Mouse (Mus musculus) frontal cortex, postnatal 10 days (tissue): ENCODE data around the gene Gdpd5.

ENCODE experiments used
- DNase-seq, 2 experiments: peaks; one replicate each; pipeline ENCODE4 v3.0.0; 2022; ENCODE audit warnings: low spot score in 2 of 2, mixed read lengths in 1 of 2

Gene Gdpd5

DNA sequence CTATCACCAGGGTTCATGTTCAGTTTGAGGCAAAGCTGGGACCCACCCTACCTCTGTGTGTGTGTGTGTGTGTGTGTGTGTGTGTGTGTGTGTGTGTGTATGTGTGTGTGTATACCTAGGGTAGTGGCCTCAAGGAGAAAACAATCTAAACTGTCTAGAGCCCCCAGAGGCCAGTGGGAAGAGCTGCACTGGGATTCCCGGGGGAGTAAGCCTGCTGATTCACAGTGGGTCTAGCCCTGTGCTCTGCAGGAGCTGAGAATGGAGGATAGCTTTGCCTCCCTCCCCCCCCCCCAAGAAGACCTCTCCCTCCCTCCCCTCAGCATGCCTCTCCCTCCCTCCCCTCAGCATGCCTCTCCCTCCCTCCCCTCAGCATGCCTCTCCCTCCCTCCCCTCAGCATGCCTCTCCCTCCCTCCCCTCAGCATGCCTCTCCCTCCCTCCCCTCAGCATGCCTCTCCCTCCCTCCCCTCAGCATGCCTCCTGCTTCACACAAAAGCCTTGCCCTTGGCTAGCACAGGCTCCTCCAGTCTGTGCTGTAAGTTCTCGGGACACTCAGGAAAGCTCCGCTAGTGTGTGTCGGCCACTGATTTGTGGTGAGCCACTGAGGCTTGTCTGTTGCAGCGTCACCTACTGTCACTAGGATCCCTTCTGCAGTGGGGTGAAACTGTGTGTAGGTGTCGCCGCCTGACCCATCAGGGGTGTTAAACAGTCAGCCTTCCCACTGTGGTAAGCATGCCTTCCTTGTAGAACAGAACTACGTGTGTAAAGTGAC, 24.4 kb downstream of the Gdpd5 start:
- DNase-seq: no peak

DNA sequence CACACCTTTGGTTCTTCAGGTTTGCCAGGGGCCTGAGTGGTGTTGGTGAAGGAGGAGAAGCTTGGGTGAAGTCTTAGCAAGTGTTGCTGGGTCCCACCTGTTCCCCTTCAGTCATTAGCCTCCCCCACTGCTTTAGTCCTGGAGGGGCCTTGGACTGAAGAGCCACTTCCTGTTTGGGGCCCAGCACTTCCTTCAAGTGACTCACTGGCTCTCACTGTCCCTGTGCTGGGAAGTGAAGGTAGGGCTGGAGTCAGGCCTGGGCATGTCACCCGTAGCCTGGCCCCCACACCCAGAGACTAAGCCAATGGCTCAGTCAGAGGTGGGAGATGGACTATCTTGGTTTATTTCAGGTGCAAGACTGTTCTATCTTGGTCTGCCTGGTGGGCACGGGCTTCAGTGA, 26.4 kb downstream of the Gdpd5 start:
- DNase-seq: no peak

DNA sequence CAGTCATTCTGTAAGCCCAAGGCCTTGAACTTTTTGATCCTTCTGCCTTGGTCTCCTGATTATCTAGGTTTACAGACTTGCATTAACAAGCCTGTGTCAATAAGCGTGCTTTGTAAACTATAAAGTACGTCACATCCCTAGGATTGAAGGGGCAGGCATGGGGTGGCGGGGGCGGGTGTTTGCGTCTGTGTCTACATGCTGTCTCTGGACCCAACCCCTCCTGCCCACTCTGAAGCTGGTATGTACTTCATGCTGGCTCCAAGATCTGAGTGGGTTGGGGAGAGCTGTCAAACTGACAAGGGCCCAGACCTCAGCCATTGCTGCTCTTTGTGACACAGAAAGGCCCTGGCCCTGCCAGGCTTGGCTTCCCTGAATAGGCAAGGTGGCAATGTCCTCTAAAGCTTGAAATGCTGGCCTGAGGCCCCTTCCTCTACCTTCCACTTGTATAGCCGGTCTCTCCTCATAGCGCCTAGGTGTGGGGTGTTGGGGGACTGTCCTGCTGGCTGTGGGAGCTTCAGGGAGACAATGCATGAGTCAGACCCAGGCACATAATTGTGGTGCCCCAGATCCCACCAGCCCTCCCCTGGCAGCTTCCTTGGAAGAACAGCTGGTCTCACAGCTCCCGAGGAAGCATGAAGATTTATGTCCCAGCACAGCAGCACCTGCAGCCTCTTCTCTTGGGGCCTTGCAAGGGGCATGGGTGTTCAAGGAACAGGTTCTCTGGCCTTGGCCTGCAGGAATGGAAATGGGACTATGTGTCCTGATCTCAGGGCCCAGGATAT, 28.4 kb downstream of the Gdpd5 start:
- no peak for DNase-seq

DNA sequence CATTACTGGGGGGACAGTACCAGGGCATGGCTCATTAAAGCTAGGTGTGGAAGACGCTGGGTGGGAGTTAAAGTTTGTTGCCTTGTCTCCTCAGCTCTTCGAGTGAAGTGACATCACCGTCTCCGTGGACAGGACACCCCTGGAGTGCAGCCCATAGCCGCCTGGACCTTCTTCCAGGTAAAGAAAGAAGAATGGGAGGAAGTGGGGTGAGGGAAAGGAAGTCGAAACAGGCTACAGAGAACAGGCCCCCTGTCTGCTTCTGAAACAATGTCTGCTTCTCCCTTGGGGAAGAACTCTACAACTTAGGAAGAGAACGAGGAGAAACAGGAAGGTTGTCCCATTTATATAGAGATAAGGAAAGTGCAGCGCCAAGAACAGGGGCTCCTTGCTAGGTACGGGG, 29.1 kb downstream of the Gdpd5 start:
- no peak for DNase-seq

DNA sequence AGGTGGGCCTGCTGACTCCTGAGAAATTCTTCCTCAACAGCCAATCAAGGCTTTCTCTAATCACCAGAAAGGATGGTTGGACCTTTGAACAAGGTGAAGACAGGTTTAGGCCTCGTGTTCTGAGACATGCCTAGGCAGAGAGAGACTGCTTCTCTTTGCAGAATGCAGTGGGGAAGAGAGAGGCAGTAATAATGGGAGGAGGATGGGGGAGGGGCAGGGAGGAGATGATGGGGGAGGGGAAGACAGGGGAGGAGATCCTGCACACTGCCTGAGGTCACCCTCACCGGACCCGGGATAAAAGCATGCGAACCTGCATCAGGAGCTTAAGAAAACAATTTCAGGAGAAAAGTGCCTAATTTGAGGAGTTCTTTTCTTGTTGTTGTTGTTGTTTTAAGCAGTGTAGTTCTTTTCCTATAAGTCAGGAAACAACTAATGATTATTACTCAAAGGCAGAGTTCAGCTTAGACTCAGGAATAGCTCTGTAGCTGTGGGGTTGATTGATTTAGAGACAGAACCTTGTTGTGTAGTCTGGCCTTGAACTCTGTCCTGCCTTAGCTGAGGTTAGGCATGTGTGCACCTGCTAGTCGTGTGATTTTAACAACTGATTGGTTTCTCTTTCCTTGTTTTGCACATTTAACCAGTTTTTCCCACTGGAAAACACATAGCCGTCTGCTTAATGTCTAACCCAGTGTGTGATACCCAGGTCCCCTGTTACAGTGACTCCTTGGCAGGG, 30.0 kb downstream of the Gdpd5 start:
- no peak for DNase-seq

DNA sequence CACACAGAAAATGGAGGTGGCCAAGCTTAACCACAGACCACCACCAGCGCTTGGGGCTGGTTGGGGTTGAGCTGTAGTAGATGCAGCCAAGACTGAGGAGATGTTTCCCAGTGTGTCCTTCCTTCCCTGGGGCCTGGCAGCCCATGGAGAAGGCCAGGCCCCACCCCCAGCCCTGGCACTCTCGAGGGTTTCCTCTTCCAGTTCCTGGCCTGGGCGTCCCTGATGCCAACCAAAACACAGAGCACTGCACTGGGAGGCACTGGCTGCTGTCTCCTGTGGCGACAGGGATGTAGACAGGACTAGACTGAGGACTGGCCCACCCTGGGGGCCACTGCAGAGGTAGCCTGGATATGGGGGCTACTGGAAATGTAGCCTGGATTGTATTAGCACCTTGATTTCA, 33.8 kb downstream of the Gdpd5 start:
- no peak for DNase-seq

DNA sequence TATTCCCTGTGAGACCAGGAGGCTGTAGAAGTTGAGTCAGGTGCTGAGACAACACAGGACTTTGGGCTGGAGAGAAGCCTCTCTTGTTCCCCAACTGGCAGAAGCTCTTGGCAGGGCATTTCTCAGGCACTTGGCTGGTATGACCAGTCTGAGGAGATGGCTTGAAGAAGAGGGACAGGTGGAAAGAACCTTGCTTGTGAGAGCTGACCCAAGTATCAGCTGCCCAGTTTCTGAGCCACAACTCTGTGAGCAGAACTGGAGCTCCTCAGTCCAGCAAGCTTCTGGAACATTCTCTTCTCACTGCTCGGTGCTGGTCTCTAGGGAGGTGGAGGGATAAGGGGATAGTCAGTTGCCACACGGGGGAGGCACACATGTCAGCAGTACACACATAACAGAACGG, 38.1 kb downstream of the Gdpd5 start:
- no peak for DNase-seq

DNA sequence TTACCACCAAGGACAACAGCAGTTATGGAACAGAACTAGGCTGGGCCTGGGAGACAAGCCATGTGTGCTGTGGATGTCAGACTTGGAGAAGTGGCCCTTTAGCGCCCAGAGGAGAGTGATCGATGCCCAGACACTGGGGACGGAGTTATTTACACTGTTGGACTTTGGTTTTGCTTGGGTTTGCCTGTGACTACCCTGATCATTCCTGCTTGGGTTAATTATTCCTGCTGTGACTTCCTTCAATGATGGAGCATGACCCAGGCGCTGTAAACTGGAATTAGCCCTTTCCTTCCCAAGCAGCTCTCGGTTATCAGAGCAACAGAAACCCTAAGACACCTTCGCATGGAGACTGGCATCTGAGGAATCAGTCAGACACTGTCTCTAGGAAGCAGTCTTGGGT, 39.8 kb downstream of the Gdpd5 start:
- DNase-seq: no peak

DNA sequence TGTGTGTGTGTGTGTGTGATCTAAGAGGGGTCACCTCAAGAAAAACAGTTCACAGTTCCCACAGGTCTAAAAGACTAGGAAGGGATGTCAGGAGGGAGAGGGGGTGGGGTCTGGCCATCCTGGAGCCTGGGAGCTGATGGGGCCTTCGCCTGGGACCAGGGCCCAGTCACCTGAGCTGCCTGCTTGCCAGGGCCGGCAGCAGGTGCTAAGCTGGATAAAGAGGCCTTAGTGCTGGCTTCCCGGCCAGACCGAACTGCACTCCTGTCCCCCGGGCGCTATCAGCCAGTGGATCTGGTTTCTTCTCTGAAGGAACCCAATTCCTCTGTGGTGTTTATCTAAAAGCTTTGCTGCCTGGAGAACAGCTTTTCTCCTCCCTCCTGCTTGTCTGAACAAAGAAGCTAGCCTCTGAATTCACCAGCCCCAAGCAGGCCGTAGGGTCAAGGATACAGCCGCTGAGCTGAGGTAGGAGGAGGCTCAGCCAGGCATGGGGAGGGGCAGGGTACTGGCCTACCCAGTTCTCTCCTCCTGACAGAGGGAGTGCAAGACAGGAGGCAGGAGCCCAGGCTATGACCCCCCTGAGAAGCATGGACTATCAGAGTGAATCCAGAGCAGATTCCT, 43.4 kb downstream of the Gdpd5 start:
- no peak for DNase-seq

DNA sequence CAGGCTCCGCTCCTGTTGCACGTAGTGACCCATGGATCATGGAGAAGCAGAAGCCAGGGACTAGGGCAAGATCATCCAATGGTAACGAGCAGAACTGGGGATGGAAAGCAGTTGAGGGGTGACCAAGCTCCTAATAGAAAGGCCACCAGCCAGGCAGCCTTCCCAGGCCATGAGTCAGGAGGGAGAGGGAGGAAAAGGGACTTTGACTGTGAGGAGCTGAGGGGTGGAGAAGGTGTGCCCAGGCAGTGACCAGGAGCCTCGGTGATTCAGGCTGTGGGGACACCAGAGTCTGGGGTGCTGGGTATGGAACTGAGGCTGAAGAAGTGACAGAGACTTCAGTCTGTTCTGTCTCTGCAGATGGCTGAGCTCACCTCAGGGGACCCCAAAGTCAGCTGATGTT, 44.5 kb downstream of the Gdpd5 start:
- no peak for DNase-seq

DNA sequence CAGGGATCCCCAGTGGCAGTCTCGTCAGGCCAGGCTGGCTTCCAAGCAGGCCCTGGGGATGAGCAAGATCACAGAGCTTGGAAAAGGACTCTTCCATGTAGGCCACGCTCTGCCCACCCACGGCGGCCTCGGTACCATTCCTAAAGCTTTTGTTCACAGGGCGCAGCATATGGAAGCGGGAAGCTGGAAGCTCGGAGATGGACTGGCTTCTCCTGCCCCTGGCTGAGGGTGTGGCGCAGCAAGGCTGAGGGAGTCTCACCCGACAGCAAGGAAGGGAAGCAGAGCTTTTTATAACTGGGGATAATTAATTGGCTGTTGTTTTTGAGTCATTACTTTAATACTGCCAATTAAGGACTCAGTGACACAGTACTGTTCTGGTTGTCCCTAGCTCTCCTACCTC, 45.8 kb downstream of the Gdpd5 start:
- DNase-seq: no peak

DNA sequence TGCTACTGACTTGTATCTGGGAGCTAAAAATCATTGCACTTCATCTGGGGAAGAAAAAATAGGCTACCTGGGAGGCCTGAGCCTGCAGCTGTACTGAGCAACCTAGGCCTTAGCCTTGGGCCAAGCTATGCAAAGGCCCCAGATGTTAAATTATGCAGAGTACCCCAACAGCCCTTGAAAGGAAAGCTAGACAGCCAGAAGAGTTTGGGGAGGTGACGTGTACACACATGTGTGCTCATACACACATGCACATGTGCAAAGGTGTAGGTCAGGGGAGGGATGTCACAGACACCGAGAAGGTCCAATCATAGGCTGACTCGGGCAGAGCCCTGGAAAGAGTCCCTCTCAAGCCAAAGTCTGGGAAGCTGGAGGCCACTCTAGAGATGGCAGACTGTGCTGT, 46.8 kb downstream of the Gdpd5 start:
- no peak for DNase-seq

DNA sequence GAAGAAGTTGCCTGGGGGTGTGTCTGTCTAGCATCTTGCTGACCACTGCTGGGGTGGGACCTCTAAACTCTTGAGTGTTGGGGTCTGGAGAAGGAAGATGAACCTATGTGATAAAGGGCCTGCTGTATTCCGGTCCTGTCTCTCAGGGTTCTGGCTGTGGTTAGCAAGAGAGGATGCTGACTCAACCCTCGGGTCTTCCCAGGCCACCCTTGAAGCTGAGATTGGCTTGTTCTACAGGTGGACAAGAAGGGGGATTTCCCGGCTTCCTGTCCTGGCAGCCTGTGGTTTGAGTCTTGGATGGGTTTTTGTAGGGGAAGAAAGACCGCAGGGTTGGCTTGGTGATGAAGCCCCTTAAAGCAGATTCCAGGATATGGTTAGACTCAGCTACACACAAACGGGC, 47.6 kb downstream of the Gdpd5 start:
- DNase-seq: no peak

DNA sequence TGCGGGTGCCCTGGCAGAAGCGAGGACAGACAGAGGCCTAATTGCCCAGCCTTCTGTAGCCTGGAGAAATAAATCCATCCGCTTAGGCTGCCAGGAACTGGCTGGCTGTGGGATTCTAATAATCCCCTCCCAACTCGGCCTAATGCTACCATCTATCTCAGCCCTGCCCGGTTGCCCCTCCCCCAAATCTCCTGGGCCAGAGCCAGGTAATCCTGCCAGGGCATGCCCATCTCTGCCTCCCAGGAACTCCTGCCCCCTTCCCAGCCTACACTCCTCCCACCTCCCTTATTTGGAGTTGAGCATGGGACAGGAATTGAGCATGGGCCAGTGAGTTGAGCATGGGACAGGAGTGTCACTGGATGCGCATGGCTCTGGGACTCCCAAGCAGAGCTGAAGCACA, 48.6 kb downstream of the Gdpd5 start:
- DNase-seq: no peak

DNA sequence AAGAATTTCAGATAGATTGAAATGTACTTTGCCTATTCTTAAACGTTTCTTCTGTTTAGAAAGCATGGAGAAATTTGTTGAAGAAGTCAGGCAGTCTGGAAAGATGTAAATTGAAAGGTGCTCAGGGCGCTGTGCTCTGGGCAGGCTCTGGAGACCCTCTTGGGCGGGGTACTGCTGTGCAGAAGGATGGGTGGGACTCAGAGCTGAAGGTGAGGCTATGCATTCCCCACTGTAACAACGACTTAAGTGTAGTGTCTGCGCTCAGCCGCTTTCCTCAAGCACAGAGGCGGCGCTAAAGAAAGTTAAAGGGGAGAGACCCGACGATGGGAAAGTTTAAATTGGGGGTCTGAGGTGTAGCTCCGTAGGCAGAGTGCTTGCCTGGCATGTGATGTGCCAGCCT, 49.0 kb downstream of the Gdpd5 start:
- no peak for DNase-seq

DNA sequence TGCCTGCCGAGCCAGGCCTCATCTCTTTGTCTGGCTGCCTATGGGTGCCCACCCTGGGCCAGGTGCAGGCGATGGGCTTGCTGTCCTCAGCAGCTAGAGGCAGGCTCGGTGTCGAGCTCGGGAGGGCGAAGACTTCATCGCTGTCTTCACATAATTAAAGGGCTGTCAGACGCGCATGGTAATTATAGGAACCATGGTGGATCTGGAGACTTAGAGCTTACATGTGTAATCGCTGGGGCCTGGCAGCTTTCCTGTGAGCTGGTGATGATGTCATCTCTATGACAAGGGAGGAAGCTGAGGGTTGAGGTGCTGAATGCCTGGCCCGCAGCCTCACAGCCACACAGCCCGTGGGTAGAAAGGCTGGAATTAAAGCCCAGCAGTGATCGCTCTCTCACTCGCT, 51.0 kb downstream of the Gdpd5 start:
- peak; percentile 44 to 60 for DNase-seq

DNA sequence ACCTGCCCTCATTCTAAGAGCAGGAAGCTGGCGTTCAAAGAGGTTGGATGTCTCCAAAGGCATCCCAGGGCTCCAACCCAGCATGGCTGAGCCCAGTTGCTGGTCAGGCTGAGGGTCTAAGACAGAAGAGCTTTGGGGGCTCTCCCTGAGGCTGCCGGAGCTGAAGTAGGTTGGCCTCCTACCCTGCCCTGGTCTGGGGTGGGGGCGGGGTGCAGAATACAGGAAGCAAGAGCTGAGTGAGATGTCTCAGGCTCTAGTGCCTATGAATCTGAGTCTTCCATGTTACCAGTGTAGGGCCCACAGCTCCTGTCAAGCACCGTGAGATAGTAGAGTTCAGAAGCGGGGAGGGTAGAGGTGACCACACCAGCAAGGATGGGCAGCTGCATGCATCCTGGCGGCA, 51.6 kb downstream of the Gdpd5 start:
- no peak for DNase-seq

DNA sequence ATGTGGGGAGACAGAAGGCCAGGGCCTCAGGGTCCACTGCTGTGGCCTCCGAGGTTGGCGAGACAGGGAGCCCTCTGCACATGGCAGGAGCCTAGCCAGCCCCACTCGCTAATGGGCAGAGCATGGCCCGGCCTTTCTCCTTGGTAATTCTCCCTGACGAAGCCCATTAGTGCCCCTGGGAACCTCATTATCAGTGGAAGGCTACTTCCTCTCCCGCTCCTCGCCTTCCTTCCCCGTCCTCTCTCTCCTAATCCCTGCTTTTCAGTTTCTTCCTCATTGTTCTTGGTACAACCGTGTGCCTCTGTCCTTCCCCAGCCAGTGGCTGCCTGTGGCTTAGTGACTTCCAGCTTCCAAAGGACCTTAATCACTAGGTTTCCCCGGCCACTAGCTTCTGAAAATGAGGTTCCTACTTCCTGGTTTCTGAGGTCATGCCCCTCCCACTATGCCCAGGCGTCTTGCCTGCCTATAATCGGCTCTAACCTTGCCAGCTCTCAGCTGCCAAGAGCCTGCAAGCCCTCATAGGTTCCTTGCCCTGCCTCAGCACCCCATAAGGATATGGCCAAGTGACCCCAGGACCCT, 53.5 kb downstream of the Gdpd5 start:
- DNase-seq: no peak

DNA sequence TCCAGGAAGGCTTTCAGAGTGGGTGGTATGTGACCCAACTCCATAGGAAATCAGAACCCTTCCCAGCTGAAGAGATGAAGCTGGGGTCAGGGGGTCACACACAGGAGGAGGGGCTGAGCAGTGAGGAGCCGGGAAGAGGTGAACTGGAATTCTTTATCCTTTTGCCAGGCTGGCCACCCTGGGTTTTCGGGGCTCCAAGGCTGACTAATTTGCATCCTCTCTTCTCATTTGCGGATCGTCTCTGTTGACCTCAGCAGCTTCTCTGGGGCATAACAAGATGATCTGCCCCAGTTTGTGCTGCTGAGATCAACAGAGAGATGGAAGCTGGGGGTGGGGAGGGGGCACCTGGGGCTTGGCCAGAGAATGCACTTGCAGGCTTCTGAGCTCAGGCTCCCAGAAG, 55.3 kb downstream of the Gdpd5 start:
- no peak for DNase-seq

DNA sequence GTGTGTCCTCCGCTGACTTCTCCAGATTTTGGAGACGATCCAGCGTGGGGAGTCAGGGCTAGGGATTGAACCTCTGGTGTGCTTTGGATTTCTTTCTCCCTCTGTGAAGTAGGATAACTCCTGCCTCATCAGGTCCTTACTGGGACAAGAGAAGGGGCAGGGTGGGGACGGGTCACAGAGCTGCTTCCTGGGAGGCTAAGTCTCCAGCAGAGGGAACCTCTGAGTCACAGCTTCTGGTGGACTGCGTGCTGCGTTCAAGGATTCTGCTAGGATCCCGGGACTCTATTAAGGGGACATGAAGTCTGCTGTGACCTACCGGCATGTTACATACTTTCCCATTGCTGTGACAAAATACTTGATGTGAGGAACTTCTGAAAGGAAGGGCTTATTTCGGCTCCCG, 57.7 kb downstream of the Gdpd5 start:
- DNase-seq: no peak

DNA sequence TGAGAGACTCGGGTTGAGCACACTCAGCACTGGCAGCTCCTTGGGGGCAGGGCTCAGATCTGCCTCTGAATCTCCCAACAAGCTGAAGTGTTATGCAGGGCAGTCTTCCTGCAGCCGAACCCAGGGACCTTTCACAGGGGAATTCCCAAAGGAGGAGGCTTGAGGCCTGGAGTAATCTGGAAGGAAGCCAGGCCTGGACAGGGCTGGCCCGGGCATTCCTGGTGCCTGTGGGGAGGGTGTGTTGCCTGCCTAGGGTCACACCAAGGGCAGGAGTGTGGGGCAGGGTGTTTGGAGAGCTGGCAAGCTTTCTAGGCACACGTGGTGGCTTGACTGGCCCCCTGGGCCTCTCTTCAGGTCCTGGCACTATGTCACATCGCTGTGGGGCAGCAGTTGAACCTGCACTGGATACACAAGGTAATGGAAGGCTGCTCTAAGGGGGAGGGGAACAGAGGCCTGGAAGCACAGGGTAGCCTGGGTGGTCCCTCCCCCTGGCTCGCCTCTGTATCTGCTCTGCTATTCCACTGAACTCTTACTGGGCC, 60.4 kb downstream of the Gdpd5 start:
- DNase-seq: no peak

DNA sequence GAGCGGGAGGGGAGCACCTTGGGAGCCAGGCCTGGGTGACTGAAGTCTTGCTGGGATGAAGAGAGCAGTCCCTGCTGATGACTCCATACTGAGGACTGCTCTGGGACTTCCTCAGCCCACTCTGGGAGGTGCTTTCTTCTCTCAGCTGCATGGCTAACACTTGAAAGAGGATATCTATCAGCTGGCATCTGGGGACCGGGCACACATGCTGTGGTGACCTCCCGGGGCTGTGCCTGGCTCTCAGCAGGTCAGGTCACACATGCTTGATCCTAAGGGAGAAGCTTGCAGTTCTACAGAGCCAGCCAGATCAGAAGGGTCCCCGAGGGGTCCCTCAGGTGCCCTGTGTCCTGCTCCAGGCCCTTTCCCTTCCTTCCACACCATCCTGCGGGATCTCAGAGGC, 62.0 kb downstream of the Gdpd5 start:
- no peak for DNase-seq
